Mouse (Mus musculus) heart, adult 18-20 months (tissue): ENCODE measurements at regions not wholly inside any gene's neighbourhood (a gene's known extent, or its start where the extent isn't known, plus 50 kb on each side); places are given as distances from the start of the nearest gene placed in this dataset.

ENCODE experiments used
- DNase-seq, 2 experiments: peaks; one replicate each; pipeline ENCODE4 v3.0.0; 2021 to 2022; ENCODE audit warnings: mixed read lengths in 1 of 2

DNA sequence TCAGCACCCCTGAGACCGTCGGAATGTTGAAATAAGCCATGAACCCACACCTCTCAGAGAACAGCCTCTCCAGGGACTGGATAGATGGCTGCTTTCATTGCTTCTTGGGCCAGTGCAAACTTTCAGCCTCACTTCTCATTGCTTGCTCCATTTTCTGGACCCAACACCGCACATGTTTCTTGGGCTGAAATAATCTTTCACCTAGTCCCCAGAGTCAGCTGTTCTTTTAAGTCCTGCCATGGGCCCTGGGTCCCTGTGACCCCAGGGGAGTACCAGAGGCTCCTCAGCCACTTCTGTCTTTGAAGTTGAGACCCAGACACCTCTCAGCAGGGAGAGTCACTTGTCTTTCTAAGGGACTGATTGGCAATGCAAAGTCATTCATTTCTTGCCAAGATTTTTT lies 201.4 kb downstream of the Fndc1 start:
- peak; percentile 52 to 70 for DNase-seq

- DNase-seq = no peak
These were observed 203.7 kb downstream of the Fndc1 start for GRCm38 (mm10) chr17:7623392-7623791.

- DNase-seq = peak; percentile 55 to 77
These were observed 205.8 kb downstream of the Fndc1 start for GRCm38 (mm10) chr17:7621262-7621661.

- DNase-seq = no peak
These were observed 206.9 kb downstream of the Fndc1 start for GRCm38 (mm10) chr17:7620166-7620565.

- DNase-seq = peak; percentile 42 to 45
These were observed 207.5 kb downstream of the Fndc1 start for GRCm38 (mm10) chr17:7619641-7620040.

GRCm38 (mm10) chr17:7608046-7608445 lies 219.1 kb downstream of the Fndc1 start:
- DNase-seq = peak in 1 of 2 experiments; percentile 20

DNA sequence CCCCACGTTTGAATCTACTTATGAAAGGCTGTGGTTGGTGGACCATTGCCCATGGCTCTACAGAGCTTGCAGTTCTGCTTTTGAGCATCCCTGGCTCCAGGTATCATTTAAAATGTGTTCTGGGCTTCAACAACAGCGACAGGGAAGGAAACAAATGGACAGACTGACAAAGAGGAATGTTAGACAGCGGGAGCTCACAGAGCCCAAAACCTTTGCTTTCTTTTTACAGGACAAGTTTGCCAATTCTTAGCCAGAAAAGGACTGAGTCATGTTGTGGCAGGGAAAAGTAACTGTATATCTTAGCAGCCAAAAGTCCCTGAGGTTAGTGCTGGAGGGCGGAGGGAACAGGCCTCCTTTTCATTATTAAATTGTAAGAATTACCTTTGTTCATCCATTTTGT lies 219.7 kb downstream of the Fndc1 start:
- DNase-seq = no peak

GRCm38 (mm10) chr17:7604813-7605504 lies 219.7 kb upstream of the Unc93a2 start:
- no peak for DNase-seq

GRCm38 (mm10) chr17:7604096-7604495 lies 218.8 kb upstream of the Unc93a2 start:
- no peak for DNase-seq

DNA sequence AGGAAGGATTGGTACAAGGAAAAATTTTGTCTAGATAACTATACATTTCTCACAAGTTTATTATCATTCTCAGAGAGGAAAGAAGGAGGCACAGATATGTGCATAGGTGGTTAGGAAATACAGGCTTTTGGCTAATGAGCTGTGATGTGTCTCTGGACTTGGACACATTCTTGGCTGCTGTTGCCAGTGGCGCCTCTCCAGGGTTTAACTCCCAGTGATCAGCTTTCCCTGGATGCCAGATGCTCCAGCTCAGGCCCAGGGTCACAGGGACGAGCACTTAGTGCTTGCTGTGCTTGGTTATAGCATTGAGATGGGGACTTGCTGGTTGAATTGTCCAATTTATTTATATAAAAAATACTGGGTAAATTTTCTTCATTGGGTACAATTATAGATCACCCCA lies 215.3 kb upstream of the Unc93a2 start:
- DNase-seq = peak; percentile 82 to 88

DNA sequence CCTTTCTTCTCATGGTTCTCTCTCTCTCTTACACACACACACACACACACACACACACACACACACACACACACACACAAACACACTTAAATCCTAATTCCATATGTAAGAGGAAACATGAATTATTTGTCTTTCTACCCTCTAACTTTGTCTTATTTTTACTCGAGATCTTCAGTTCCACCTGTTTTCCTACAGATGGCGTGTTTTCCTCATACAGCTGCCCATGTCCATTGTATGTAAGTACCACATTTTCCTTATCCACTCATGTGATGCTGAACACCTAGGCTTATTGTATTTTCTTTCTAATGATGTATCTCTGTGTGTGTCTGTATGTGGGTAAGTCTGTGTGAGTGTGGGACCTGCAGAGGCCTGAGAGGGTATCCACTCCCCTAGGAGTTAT lies 212.2 kb upstream of the Unc93a2 start:
- no peak for DNase-seq

GRCm38 (mm10) chr17:7594801-7595200 lies 209.5 kb upstream of the Unc93a2 start:
- no peak for DNase-seq

DNA sequence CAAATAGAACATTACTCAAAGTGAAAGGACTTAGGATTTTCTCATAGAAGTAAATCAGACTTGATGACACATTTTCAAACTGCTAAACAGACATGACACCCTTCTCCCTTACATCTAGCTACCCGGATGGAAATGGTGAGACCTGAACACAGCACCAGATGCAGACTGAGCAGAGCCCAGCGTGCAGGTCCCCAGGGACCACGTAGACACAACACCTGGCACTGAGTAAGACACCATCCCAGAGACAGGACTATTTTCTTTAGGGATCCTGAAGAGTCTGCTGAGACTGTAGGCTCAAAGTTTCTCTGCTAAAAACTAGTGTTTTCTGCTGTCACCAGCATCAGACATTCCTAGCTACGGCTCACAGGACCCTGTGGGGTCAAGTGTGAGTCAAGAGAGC lies 207.2 kb upstream of the Unc93a2 start:
- DNase-seq = no peak

GRCm38 (mm10) chr17:7582866-7583398 lies 197.7 kb upstream of the Unc93a2 start:
- DNase-seq = no peak

- no peak for DNase-seq
These were observed 193.8 kb upstream of the Unc93a2 start for GRCm38 (mm10) chr17:7579031-7579430.

DNA sequence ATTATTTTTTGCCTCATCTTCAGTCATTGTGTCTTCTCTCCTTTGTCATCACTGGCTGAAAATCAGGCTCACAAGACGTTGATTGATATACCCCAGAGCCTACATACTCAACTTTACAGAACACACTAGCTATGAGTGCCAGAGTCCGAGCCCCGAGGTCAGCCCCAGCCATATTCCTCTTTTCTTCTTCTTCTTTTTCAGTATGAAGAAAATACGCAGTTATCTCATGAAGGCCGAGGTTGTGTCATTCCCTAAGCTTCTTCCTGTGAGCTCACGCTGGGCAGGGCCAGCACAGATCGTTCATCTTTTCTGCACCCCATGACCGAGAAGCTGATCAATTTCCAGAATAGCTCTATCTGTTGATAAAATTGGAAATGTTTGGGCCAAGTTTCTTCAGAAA lies 192.7 kb upstream of the Unc93a2 start:
- DNase-seq = peak in 1 of 2 experiments; percentile 24

GRCm38 (mm10) chr17:7577227-7577626 lies 192.0 kb upstream of the Unc93a2 start:
- peak; percentile 81 to 83 for DNase-seq

GRCm38 (mm10) chr17:7571481-7571880 lies 186.2 kb upstream of the Unc93a2 start:
- peak; percentile 35 to 78 for DNase-seq

GRCm38 (mm10) chr17:7568482-7568881 lies 183.2 kb upstream of the Unc93a2 start:
- DNase-seq = no peak

- no peak for DNase-seq
These were observed 180.5 kb upstream of the Unc93a2 start for GRCm38 (mm10) chr17:7565771-7566170.

- DNase-seq = no peak
These were observed 177.7 kb upstream of the Unc93a2 start for GRCm38 (mm10) chr17:7562940-7563339.

DNA sequence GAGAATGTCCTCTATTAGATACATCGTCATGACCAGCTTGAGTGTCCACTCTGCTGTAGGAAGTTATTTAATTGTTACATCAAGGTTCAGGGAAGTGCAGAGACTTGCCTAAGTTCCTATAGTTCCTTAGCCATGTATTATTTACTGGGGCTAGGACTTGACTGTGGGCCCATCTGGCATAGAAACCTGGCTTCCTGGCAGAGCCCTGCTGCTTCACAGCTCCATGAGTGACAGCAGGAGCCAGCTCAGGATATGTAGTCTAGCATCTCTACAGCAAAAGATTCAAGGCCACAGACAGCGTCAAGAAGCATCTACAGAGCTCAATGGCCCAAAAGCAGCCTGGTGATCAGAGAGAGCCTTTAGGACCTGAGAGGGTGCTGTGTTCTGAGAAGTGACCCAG lies 163.2 kb upstream of the Unc93a2 start:
- no peak for DNase-seq

GRCm38 (mm10) chr17:7538402-7539087 lies 153.3 kb upstream of the Unc93a2 start:
- DNase-seq = no peak
